Mouse (Mus musculus) neural tube, postnatal 0 days (tissue): ENCODE data around the gene Gm20388. TPM values are rescaled to one million over a fixed set of nuclear protein-coding genes. Genes with fewer than 3 reads are reported as not detected.

Source experiments
- polyA plus RNA-seq: library from polyadenylated mRNA; unstranded; fragments of >200 nt; fragmentation: Nextera tagmentation; extraction: Ambion mirVana; gene quantifications from 2 replicates; pipeline ENCODE4 v1.2.1, GENCODE M21; 2015

The Gm20388 gene
- polyA plus RNA-seq, 1 experiment from 2014 or later: not detected

DNA sequence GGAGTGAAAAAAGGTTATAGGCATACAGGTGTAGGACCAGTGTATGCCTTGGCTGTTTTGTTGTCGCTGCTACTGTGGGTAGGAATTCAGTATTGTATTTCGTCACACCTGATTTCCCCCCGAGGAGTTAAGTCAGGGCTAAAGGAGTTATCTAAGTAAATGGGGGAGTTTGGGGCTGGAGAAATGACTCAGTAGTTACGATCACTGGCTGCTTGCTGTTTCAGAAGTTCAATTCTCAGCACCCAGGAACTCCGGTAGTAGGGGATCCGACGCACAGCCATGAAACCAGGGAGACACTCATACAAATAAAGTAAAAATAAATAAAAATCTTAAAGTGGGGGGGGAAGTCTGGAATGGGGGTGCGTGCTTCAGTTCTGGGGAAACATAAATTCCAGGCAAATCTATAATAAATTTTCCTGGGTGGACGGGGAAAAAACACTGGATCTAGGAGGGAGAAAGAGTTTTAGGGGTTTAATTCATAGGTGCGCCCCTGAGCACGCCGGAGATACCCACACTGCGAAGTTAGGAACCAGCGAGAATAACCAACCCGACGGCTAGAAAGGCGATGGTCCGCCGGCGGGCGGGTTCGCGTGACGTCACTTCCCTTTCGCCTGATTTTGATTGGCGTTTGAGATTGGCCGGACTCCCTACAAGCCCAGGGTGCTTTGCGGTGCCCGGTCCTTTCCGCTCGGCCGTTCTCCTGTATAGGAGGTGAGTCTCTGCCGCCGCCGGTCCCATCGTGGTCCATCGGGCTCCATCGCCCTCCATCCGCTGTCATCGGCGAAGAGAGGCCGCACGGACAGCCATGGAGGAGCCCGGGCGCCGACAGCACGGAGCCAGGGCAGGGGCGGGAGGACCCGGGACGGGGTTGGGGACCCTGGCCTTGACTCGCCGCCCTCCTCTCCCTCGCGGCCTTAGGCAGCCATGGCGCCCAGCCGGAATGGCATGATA lies 3191.4 kb downstream of the Gm20388 start, which contains the start of gene Rpl13:
TSS of gene Rpl13 (plus strand) at position 616 of the 951 bp plus-strand sequence.

DNA sequence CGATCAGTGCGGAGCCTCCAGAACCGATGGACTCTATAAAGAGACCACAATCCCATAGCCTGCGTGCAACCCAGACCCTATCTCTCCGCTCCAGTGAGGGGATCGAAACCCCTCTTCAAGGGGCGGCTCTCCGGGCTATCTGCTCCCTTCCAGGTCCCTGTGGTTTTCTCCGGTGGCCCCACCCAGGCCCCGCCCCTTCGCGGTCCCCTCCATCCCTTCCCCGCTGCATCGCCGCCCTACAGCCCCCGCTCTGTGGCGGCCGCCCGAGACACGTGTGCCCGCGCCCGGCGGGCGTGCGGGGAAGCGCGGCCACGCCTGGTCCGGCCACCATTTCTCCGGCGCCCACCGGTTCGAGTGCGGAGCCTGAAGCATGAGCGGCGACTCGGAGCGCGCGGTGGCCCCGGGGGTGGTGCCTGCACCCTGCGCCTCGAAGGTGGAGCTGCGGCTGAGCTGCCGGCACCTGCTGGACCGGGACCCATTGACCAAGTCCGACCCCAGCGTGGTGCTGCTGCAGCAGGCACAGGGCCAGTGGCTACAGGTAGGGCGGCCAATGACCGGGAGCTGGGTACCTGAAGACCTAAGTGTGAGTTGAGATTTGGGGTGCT lies 3206.6 kb downstream of the Gm20388 start, which contains the start of gene Cpne7:
TSS of gene Cpne7 (plus strand) at position 248 of the 605 bp plus-strand sequence.

DNA sequence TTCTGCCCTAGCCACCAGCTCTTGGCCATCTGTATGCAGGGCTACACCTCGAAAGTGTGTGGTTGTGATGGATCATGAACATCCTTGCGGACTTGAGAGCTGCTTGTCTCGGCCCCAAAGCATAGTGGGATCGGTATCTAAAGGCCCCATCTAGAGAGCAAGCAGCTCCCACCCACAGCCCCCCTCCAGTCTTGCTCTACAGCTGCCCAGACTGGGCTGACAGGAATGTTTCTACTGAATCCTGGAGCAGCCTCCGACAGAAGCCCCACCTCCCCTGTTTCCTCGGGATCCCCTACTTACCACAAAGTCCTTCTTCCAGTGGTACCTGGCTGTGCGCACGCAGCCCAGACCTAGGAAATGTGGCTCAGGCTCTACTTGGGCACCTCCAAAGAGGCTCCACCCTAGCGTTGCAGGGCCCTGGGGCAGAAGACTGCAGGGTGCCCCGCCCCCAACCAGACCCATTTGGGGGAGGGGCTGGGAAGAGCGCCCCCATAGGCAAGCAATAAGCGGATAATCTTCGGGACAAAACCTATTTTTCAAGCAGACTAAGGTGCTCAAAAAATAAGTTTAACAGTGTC lies 3247.3 kb downstream of the Gm20388 start, which contains the start of gene Sult5a1:
TSS of gene Sult5a1 (minus strand) at position 428 of the 578 bp plus-strand sequence.

DNA sequence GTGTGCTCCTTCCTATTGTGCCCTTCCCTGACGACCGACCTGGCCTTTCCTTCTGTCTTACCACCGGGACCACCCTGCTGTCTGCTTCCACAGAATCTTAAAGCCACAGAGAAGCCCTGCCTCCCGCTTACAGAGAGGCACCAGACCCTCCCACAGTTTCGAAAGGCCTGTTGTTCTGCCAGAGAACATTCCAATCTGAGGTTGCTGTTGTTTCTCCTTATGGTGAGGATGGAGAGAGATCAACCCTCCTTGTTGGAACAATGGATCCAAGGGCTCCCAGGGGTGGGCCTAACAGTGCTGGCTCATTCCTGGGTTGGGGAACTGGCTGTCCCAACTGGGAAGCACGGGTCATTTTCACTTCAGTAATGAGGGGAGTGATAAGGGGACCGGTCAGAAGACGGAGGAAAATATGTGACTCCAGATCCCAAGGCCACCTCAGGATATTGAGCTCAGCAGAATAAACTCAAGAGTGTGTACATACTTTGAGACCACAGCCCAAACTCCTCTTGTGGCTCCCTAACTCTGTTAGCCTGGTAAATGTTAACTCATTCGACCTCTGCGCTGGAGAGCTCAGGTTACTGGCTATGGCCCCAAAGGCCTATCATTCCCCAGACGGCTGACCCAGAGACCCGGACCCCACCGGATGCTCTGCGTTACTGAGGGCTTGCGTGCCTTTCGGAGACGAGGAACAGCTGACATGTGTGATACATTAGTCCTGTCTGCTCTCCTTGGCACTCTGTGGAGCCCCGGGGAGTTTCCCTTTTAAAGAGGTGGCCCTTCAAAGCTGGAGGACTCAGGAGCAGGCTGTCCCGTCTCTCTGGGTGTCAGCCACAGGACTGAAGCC lies 3275.1 kb downstream of the Gm20388 start, which contains the start of gene Dpep1:
TSS of gene Dpep1 (plus strand) at position 677 of the 844 bp plus-strand sequence.

DNA sequence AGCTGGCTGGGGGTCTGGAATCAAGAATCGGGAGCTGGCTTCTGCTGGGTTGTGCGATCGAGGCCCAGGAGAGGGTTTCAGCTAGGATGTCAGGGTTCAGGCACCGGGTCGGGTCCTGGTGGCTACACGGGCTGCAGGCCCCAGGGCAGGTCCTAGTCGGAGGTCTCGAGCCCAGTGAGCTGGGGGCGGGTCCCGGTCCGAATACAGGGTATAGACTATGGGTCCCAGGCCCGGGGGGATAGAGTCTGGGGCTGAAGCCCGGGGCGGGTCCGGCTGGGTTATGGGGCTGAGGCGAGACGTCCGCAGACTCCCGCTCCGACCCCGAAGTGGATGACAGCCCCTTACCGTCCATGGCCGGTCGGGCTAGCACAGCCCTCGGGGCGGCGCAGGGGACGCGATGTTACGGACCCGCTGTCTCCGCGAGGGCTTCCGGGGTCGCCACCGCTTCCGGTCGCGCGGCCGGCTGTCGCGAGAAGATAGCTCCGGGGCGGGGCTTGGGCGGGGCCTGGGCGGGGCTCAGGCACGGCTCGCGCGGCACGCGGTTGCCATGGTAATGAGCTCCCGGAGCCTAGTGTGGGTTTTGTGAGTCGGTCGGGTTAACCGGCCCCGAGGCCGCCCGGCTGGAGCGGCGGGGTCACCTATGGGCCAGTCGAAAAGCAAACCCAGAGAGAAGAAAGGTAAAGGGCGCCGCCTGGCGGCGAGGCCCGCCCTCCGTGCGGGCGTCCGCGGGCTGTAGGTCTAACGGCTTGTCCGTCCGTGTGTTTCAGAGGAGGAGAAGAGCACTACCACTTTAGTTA lies 3301.9 kb downstream of the Gm20388 start, which contains the start of the genes Chmp1a and Spata33:
TSS of gene Chmp1a (minus strand) at position 443 of the 797 bp plus-strand sequence.
TSS of gene Spata33 (plus strand) at position 512 of the 797 bp plus-strand sequence.

DNA sequence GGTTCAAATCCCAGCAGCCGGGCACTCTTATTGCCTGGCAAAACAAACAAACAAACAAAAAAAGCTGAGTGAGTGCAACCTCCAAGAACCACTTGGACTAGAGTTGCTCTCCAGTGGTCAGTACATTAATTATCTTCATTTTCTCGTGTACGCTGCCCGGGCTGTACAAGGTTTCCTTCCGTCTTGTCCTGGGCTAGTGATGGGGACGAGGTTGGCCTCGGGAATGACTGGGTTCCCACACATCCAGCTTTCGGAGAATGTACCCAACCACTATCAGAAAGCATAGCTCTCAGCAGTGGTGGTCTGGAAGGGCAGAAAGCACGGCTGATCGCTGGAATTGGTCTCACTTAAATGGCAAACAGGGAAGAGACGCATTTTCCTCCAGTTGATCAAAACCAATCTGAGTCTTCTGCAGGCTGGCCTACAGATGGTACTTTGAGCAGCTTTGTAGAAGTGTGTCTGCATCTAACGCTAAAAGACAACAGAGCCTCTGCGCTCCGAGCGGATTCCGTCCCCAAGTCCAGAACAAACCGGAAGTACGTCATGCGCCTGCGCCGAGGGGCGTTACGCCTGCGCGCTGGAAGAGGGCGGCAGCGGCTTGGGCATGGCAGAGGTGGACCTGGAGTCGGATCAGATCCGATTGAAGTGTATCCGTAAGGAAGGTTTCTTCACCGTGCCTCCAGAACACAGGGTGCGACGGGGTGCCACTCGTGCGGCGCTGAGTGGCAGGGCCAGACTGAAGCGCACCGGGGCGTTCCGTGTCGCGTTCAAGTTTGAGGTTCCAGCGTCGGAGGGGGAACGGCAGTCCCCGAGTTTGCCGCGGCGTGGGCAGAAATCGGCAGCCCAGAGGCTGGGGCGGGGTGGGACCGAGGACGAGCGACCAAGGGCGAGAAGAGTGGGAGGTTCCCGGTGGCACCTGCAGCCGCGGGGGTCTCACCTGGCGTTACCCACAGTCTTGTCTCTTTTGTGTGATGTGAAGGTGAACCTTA lies 3313.9 kb downstream of the Gm20388 start, which contains the start of gene Cdk10:
TSS of gene Cdk10 (plus strand) at position 565 of the 989 bp plus-strand sequence.

DNA sequence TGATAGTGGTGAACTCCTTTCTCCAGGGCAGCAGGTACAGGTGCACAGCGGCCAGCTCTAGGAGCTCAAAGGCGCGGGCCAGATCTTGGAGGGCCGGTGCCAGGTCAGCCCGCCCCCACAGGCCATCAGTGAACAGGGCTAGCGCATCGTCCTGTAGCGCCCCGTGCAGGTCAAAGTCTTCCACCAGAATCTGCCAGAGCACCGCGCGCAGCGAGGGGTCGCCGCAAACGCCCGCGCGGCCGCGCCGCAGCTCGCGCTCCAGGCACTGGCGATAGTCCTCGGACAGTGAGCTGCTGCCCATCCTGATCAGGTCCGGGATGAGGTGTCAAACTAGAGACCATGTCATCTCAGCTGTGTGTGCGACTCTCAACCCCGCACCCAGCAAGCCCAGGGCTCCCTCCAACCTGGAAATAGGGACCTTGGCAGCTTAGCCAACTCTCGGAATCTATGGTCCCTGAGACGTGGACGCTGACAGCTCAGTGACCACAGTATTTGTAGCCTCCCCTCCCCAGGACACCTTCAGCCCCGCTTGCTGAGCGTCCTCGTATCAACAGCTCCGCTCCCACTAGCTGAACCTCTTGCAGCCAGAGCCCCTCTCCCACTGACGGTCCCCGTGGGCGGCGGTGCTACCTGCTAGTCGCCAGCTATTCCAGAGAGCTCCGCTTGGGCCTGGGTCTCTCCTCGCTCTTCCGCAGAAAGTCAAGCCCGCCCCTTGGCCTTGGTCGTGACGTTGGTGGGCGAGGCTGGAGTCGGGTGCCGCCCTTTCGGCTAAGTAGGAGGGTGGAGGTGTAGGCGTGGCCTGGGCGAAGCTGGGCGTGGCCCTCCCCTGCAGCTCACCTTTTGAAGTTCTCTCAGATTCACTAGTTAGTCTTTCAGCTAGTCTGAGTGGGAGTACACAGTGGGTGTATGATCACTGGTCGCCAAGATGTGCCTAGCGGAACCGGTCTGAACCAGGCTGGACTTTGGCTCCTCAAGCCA lies 3325.2 kb downstream of the Gm20388 start, which contains the start of gene Spata2l:
TSS of gene Spata2l (minus strand) at position 714 of the 978 bp plus-strand sequence.

DNA sequence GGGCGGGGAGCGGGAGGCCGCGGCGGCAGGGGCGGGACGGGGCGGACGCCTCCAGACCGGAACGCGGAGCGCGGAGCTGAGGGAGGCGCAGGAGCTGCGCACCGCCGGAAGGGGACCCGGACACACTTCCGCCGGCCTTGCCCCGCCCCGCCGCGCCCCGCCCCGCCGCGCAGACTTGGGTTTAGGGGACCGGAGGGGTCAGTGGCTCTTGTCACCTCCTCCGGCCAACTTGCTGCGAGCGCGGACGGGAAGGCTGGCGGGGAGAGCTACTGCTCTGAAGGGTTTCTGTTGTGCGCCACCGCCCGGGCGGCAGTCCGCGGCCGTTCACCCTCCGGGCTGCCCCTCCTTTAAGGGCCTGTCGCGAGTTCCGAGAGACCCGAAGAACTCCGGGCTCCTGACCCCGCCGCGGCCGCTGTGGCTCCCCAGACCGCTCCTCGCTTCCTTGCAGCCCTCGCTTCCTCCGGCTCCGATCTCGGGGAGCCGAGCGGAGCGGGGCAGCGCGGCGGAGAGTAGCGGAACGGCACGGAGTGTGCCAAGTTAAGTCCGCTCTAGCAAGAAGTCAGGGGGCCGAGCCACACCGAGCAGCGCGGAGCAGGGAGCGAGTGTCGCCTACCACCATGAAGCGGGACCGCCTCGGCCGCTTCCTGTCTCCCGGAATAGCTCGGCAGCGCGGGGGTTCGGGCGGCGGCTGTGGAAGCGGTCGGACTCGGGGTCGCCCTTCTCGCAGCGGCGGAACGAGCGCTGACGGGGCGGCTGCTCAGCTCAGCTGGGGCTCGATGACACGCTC lies 3343.7 kb downstream of the Gm20388 start, which contains the start of the genes Zfp276 and Vps9d1:
TSS of gene Zfp276 (plus strand) at position 97 of the 787 bp plus-strand sequence.
TSS of gene Vps9d1 (minus strand) at position 250 of the 787 bp plus-strand sequence.

DNA sequence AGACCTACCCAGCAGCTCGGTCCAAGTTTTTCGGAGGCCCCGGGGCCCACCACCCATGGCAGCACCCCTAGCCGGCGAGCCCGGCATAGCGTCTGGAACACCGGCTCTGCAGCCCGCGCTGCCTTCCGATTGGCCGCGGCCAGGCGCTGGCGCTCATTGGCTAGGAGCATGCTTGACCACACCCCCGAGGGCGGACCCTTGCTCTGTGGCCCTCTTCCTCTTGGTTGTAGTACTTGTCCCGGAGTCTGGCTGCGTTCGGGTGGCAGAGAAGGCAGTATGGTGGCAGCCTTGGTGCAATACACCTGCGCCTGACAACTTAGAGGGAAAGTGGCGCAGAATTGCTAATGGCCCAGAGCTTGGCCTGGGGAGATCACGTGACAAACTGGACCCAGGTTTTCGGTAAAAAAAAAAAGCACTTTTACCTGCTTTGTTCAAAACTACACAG lies 3407.8 kb downstream of the Gm20388 start, which contains the start of gene Fanca:
TSS of gene Fanca (minus strand) at position 110 of the 445 bp plus-strand sequence.

DNA sequence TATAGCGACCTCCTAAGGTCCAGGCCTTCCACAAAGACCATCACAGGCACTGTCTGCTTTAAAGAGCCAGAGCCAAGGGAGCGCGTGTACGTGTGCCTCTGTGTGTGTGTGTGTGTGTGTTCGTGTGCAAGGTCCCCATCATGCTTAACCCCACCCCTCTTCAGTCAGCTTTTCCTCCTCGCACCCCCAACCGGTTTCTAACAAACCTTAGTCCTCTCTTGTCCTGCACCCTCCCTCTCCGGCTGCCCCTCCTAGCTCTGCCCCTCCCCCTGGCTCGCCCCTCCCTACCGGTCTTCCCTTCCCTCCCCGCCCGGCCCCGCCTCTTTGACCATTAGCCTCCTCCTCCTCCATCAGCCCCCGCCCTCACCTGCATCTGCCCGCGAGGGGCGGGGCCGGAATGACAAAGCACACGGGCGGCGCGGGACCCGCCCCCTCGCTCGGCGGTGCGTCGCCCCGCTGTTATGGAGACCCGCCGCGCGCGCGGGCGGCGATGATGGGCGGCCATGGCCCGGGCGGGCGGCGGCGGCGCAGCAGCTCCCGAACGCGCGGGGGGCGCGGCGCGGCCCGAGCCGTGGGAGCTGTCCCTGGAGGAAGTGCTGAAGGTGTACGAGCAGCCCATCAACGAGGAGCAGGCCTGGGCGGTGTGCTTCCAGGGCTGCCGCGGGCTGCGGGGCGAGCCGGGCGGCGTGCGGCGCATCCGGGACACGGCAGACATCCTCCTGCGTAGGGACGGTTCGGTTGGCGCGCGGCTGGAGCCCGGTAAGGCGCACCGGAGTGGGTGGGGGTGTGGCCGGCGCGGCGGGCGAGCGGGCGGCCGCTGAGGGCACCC lies 3421.8 kb downstream of the Gm20388 start, which contains the start of gene Spire2:
TSS of gene Spire2 (plus strand) at position 452 of the 829 bp plus-strand sequence.

DNA sequence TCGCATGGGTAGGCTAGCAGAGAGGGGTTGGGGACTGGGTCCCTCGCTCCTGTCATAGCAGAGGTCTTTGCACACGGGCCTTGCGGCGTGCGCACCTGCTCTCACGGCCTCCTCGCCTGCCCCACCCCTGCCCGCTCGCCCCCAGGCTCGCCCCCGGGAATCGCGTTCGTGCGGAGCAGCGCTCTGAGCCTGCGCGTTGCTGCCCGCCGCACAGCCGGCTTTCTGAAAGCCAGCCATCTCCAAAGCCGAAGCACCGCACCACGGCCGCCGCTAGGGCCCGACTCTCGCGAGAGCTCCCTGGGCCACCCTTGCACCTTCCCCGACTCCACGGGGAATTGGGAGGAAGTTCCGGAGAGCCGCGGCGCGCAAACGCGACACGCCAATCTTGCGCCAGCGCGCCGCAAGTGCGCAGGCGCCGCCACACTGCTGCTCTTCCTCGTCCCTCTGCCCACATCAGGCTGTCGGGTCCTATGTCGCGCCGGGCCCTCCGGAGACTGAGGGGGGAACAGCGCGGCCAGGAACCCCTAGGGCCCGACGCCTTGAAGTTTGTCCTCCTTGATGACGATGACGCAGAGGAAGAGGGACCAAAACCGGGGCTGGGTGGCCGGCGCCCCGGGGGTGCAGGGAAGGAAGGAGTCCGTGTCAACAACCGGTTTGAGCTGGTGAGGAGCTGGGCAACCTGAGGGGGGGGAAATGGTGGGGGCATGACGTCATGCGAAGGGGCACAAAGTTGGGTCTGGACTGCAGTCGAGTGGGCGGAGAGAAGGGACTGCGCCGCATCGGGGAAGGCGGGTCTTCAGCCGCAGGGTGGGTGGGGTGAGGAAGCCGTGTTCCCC lies 3463.0 kb downstream of the Gm20388 start, which contains the start of gene Tcf25:
TSS of gene Tcf25 (plus strand) at position 351 of the 836 bp plus-strand sequence.

DNA sequence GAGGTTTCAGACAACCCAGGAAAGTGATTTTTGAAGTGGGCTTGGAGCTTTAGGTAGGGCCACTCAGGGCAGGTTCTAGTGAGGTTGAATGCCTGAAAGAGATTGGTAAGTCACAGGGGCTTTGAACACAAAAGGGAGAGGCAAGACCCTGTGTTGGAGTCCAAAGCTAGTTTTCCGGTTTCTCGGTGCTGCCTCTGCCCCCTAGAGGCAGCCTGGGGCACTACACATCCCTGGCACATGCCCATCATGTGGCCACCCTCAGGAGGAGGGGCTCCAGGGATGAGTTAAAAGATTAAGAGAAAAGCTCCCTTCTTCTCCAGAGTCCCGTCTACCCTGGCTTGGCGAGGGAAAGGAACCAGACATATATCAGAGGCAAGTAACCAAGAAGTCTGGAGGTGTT lies 3496.1 kb downstream of the Gm20388 start, which contains the start of gene Mc1r:
TSS of gene Mc1r (plus strand) at position 322 of the 400 bp plus-strand sequence.

DNA sequence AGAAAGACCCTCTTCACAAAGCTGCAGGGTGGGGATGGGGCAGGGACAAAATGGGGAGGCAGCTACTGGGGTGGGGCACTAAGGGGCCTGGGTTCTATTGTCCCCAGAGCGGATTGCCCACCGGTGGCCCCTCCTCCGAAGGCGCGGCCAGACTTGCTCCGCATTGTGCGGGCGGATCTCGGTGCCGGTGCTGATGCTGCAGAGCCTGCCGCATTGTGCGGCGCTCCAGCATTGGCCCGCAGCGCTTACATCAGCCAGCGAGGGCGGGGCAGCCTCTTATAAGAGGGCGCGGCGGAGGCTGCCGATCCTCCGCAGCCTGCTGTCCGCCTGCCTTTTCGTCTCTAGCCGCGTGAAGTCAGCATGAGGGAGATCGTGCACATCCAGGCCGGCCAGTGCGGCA lies 3500.6 kb downstream of the Gm20388 start, which contains the start of gene Tubb3:
TSS of gene Tubb3 (plus strand) at position 179 of the 400 bp plus-strand sequence.

DNA sequence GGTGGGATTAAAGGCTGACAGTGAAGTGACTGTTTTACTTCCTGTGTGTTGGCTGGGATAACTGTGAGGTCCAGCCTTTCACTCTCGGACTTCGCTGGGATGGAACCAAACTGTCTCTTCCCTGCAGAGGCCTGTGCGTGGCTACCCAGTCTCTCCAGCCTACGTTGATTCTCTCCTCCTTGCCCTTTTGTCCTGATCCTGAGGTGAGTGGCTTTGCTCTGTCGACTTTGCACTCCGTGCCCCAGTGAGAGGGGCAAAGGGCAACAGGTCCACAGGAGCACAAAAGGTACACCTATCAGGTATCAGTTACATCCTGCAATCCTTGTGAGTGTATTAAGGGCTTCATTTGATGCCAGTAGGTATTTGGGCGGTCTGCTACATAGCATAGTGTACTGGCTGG lies 3512.8 kb downstream of the Gm20388 start, which contains the start of gene Def8:
TSS of gene Def8 (plus strand) at position 87 of the 400 bp plus-strand sequence.

